Mouse (Mus musculus): ENCODE data around the gene Pdyn.
A peak's percentile ranks its signal among the peaks of the same experiment; 100 is the strongest.

Pdyn gene

DNA sequence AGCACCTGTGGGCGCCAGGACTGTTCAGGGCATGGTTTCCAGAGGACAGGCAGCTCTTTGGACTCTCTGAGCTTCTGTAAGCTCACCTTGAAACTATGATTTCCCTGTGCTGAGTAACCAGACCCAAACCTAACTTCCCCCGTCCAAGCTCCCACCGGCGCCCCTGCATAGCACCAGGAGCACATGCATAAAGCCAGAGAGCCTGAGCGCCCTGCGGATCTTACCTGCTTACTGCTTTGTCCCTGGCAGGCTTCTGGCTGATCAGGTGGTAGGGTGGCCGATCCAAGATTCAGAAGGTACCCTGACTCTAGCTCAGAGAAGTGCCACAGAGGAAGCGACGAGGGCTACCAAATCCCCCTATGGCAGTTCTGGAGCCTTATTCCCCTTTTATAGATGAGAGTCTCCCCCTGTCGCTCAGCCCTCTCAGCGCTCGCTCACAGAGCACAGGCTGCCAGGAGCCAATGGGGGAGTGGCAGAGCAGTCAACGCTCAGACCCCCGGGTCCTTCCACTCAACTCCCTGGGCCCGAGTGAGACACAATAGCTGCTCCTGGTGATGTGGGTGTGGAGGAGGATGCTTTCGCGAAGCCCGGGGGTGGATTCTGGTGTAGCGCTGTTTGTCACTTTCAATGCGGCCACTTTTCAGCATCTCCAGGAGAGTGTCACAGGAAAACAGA, at the start of gene Pdyn:
TSS of gene Pdyn (minus strand) at position 361 of the 675 bp plus-strand sequence.
- no peak for DNase-seq (ENCODE audit: low spot score)

DNA sequence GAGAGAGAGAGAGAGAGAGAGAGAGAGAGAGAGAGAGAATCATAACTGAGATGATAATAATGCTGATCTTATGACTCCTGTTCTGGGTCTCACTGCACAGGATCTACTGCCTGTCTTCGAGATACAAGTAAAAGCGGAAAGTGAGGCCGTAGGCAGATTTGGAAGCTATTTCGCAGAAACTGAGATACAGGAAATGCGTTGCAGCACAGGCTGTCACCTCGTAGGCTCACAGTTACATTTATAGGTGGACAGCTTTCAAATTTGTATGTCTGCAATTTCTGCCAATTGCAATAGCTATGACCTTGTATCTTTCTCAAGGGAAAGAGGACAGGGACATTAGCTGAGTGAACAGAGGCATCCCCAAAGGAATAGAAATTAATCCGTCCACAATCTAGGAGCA, 42.4 kb upstream of the Pdyn start:
- no peak for DNase-seq (ENCODE audit: low spot score)

DNA sequence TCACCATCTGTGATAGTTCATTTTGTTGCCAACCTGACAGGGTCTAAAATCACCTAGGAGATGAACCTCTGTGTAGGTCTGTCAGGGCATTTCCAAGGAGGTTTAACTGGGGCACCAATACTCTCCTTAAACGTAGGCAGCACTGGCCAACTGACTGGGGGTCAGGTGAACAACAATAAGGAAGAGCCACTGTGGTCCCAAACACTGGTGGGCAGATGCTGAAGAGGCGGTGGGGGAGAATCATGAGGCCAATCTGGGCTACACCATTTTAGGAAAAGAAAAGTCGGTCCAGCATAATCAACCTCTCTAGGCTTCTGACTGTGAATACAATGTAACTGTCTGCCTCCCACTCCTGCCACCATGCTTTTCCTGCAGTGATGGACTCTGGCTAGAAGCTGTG, 40.9 kb upstream of the Pdyn start:
- DNase-seq (ENCODE audit: low spot score) = no peak

DNA sequence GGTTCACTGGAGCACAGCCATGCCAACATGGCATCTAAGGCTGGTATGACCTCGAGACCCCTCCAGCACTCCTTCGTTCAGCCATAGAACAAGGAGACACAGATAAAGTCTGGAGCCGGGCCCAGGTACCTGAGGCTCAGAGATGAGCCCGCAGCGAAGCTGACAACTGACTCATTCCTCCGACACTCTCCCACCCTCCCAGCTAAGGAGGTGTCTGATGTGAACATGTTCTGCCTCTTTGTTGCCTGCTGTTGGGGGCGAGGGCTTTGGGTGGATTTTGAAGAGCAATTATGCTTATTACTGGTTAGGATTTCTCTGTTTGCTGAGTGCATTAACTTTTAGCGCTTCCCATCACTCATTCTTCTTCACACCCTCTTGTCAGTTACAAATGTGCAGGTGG, 34.4 kb upstream of the Pdyn start:
- DNase-seq (ENCODE audit: low spot score) = no peak

DNA sequence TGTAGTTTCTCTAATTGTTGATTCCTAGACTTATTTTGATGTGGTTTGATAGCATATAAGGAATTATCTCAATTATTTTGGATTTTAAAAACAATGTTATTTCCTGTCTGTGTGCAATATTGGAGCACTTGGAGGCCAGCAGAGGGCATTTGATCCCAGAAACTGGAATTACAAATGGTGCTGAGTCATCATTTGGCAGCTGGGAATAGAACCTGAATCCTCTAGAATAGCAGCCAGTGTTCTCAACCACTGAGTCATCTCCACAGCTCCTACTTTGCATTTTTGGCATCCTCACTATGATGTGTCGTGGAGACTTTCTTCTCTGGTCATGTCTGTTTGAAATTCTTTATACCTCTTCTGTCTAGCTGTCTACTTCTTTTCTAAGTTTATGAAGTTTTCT, 30.0 kb upstream of the Pdyn start:
- no peak for DNase-seq (ENCODE audit: low spot score)

DNA sequence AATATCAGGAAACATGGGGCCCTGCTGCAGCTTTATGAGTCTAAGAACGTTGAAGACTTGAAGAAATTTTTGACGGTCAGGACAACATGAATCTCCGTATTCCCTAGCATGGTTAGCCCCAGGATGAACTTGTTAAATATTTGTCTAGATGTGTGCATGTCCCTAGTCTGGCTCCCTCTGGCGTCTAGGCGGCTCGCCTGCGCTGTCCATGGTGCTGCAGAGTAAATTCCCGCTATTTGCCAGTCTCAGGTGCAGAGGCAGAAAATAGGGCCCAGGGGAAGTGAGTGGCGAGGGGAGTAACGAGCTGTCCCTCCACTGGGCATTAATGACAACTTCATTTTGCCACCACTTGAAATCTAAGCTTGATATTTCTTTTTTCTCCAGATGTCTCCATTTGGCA, 16.0 kb upstream of the Pdyn start:
- DNase-seq (ENCODE audit: low spot score) = peak; percentile 53

DNA sequence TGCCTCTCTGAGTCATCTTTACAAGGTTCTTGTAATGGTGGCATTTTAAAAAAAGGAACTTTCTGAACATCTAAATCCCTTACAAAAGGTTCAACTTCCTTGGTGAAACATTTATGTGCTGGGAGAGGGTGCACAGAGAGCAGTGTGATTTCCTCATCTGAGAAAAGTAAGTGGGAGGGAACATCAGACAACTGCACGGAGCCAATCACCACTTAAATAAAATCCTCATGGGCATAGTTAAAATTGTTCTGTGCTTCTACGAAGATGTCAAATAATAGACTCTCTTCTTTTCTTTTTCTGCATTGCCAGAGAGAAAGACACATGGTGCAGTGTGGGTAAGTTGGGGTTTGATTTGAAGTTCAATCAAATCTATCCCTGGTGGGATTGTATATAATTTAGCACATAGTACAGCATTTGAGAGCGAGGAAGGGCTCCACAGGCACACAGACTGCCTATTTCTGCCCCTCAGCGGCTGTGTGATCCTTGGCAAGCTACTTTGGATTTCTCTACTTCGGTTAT, 13.4 kb upstream of the Pdyn start:
- no peak for DNase-seq (ENCODE audit: low spot score)

DNA sequence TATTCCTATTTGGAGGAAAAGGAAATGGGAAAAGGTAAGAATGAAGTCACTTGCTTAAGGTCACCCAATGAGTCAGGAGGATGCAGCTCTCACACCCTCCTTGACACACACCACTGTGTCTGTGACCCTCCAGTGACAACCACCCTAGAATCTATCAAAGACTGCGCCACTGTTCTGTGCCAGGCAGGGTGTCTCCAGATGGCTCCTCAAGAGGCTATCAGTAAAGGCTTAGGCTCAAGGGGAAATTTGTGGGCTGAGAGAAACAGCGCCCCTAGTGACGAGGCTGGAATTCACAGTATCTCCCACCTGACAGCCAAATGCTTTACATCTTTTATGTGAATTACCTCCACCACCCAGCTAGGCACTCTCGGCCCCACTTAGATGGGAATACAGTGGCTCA, 3.6 kb downstream of the Pdyn start:
- no peak for DNase-seq (ENCODE audit: low spot score)

DNA sequence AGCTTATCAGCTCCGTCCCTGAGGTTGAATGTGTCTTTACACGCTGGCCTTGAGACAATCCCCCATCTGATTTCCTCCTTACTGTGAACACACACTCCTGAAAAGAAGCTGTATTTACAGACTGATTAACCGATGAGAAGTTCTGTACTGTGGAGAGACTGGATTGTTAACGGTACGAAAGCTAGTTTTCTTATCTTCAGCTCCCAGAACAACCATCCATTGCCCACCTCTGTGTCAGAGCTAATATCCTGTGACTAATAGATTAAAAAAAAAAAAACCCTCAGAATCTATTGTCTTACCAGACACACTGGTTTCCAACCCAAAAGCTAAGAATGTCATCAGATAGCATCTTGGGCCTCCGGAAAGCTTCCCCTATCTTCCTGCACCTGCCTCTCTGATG, 5.3 kb downstream of the Pdyn start:
- no peak for DNase-seq (ENCODE audit: low spot score)

DNA sequence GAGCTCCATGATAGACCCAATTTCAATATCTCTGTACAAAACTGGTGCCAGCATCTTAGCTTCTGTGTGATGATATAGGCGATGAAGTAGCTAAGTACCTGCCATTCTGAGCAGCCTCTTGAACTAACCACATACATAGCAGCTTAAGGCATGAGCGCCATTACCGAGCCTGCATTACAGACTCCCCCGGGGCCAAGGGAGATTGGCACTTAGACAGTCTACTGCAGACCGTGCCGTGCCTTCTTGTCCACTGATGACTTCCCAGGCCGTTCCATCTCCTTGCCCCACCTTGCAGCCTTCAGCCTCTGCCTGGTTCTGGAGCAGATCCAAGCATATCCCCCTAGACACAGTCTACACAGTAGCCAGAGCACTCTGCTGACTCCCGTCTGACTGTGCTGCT, 7.0 kb downstream of the Pdyn start:
- no peak for DNase-seq (ENCODE audit: low spot score)

DNA sequence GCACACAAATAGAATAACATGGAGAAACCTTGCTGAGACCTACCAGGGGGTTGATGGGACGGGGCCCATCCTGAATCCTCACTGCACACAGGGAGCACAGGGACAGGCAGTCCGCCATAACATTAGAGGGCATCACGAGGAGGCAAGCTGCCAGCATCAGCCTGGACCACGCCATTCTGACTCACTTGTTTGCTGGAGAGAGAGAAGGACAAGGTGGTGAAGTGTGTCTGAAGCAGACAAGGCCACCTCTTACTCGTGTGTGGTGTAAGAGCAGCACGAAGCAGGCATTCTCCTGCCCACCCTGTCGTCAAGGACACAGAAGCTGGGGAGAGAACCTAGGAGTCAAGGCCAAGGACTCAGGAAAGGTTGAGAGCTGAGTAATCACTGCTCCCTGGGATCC, 9.9 kb downstream of the Pdyn start:
- DNase-seq (ENCODE audit: low spot score) = no peak

DNA sequence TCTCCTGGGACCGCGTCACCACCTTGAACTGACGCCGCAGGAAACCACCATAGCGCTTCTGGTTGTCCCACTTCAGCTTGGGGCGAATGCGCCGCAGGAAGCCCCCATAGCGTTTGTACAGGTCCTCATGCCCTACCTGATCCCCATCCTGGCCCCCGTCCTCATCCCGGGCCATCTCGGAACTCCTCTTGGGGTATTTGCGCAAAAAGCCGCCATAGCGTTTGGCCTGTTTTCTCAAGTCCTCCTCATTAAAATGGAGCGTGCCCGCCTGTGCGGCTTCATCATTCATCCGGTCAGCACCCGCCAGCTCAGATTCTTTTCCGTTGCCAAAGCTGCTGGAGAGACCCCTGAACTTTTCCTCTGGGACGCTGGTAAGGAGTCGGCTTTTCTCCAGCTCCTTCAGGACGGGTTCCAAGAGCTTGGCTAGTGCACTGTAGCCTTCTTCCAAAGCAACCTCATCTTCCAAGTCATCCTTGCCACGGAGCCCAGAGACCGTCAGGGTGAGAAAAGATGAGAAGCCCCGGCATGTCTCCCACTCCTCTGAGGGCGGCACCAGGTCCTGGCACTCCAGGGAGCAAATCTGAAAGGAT, 11.5 kb downstream of the Pdyn start:
- DNase-seq (ENCODE audit: low spot score) = no peak

DNA sequence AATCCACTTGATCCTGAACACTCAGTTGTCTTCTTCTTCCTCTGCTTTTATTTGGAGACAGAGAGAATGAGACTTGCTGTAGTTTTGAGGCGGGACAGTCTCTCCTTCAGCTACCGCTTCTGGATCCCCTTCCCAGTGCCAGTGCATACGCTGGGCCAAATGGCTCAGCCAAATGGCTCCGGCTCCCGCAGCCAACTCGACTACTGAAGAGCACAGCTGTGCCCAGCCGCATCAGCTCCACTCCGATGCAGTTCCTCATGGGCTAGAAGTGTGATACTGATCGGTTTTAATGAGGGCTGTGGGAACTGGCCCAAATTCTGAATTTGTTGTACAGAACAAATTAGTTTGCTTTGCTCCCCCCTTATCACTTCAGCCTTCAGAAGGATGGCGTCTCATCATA, 12.7 kb downstream of the Pdyn start:
- no peak for DNase-seq (ENCODE audit: low spot score)

DNA sequence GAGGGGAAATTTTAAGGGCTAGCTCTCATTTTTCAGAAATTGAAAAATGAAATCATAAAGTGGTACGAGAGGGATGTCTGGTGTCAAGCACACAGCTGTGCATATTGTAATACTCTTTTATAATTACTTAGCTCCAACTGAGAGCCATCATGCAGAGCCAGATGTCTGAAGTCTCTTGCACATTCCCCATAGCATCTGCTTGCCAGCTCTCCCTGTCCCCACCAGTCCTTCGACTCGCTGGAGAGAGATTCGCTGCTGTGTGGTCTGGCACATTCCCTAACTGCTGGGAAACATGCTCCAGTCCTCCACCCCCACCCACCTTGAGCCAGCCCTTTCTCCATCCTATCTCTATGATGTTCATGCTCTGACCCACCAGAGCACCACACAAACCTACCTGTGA, 15.6 kb downstream of the Pdyn start:
- no peak for DNase-seq (ENCODE audit: low spot score)

DNA sequence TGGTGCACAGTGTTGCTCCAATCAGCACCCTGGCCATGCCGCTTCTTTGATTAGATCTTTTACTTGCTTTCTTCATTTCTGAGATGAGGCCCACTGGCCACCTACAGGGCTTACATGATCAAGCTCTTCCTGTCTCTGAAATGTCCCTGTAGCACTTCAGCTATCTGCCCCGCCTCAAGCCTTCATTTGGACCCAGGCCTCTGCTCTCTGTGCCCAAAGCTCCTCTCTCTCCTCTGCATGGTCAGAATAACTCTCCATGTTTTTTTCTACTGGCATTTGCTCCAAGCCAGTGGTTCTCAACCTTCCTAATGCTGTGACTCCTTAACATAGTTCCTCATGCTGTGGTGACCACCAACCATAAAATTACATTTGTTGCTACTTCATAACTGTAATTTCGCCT, 19.4 kb downstream of the Pdyn start:
- DNase-seq (ENCODE audit: low spot score) = no peak

DNA sequence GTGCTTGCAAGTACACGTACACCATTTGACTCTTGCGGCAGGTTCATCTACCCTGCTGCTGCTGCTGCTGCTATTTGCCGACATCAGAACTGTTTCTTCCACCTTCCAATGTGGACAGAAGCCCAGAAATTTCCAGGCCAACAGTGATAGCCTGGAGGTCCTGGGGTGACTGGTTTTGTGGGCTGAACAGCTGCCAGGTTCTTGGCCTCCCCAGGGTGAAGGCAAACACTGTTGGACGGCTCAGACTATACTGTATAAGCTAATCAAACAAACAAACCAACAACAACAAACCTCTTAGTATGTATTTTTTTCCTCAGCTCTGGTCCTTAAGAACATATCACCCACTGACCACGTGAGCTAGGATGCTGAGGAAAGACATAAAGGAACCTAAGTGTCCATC, 20.6 kb downstream of the Pdyn start:
- no peak for DNase-seq (ENCODE audit: low spot score)

DNA sequence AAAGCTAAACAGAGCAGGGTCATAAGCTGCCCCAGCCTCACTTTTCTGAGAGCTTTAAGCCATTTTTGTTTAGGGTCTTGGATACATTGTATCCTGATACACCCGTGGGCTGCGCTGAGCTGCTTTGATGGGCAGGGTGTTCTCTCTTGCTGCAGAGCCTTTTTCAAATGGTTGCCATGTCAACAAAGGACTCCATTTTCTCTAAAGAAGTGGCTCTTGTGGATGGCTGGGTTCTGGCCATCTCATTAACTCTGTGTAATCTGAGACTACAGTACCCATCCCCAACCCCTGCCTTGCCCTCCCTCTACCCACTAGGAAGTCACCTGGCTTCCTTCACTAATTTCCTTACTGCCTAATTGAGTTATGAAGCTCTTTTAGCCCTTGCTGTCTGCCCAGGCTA, 22.0 kb downstream of the Pdyn start:
- no peak for DNase-seq (ENCODE audit: low spot score)

DNA sequence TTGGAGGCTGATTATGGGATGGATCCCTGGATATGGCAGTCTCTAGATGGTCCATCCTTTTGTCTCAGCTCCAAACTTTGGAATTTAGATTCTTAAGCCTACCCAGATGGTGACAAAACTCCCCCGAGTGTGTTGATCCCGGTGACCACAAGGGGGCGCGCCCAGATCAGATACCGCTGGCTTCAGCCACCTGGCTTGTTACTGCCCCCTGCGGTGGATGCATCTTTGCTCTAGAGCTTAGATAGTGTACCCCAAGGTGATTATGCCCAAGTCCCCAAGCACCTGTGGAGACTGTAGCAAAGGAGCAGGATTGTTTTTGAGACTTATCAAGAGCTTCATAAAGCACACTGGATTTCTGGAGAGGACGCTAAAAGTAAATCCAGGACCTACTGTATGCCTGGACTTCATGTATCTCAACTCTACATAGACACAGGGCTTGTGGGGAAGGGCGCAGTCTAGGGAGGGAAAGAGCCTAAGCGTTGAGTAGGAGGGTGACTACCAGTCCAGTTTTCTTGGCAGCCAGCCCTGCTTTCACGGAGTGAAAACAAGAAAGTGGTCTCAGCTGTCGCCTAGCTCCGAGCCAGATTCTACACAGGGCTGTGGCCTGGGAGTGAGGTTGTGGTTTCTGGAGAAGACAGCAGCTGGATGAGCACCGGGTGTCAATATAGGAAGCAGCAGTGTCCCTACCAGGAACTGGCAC, 24.6 kb downstream of the Pdyn start:
- peak; percentile 23 for DNase-seq (ENCODE audit: low spot score)

DNA sequence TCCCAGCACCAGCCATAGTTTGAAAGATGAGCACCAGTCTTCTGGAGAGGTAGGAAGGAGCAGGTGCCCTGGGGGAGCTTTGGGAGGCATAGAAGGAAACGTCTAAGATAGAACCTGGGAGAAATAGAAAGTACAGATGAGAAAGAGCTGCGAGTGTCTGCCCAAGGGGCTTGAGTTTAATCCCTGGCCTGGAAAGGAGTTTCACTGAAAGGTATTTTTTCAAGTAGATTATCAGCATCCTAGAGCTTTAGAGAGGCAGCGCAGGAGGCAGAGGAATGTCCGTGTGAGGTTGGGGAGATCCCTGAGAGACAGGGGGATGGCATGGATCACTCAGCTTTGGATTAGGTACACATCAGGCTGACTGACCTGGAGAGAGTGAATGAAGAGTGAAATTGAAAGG, 27.7 kb downstream of the Pdyn start:
- no peak for DNase-seq (ENCODE audit: low spot score)

DNA sequence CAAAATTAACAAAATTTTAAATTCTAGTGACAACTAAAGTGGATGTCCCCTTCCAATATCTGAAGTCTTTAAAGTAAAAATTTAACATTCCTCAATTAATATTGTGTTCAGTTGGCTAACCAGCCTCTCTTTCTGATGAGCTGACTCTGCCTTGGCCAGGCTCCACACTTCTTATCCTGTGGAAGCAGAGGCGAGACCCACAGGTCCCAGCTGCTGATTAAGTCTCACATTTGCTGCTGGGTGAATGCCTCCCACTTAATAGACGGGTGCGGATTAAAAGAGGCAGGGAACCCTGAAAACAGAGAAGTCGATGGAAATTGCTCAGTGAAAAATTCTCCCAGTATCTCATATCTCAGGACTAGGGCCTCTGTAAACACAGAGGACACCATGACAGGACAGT, 37.2 kb downstream of the Pdyn start:
- no peak for DNase-seq (ENCODE audit: low spot score)

DNA sequence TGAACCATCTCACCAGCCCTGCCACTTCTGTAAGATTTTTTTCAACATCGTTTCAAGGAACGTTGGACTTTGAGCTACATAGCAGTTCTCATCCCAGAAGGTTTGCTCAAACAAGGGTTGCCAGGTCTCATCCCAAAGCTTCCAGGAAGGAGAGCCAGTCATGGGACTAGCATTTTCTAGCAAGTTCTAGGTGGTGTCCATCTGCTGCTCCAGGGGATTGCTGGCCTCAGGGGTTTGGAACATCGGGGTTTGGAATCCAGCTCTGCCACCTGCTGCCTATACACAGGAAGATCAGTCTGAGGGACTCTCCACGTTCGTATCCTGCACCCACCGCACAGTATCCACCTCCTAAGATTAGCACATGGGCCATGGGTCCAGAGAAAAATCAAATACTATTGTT, 39.6 kb downstream of the Pdyn start:
- no peak for DNase-seq (ENCODE audit: low spot score)

DNA sequence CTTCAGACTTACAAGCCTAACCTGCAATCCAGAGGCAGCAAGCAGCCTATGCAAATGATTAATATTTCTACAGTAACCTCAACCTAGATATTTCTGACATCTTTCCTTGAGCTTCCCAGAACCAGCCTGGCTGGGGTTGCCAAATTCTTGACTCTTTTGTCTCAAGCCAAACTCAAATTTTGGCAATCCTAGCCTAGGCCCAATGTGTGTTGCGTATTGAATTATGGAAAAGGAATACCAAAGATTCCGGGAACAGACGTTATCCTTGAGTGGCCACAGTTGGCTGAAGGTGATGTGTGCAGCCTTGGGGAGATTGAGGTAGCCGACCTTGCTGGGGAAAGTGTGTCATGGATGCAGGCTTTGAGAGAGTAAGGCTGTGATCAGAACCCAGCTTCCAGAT, 40.8 kb downstream of the Pdyn start:
- no peak for DNase-seq (ENCODE audit: low spot score)

DNA sequence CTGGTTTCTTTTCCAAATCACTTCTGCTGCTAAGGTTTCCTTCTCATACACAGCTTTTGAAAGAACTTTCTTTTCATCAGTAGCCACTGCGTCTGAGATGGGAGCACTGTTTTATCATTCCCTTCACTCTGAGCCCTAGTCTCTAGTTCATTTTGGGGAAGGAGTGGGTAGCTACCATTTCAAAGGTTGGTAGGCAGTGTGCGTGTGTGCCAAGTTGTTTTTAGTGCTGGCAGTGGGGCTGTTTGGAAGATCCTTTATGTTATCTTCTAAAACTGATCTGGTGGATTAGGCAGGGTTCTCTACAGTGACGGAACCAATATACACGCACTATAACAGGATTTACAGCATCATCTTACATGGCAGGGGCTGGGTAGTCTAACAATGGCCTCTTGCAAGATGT, 44.6 kb downstream of the Pdyn start:
- no peak for DNase-seq (ENCODE audit: low spot score)

All from yolk sac, embryonic 10.5 days (tissue).